Mouse (Mus musculus): Measurements from ENCODE around the gene Ccni. TPM values are rescaled to one million over a fixed set of nuclear protein-coding genes. Genes with fewer than 3 reads are reported as not detected.

Ccni gene
- polyA plus RNA-seq (2012): 131 and 135 TPM in 2 replicates

- no peak for TF ChIP-seq GATA1 (IDR thresholded peaks at IDR 0.05; ENCODE audit: low read length)
Measured at GRCm38 (mm10) chr5:93206109-93207005, at the start of gene Ccni, which contains the start of gene 2010109A12Rik. TSS of gene Ccni (minus strand) at chr5:93206495. TSS of gene 2010109A12Rik (plus strand) at chr5:93206518.

- no peak for TF ChIP-seq GATA1 (IDR thresholded peaks at IDR 0.05; ENCODE audit: low read length)
Measured at GRCm38 (mm10) chr5:93255759-93256265, 49.5 kb upstream of the Ccni start.

GRCm38 (mm10) chr5:93251001-93251760 is 44.9 kb upstream of the Ccni start:
- no peak for TF ChIP-seq GATA1 (IDR thresholded peaks at IDR 0.05; ENCODE audit: low read length)

GRCm38 (mm10) chr5:93249940-93250578 is 43.8 kb upstream of the Ccni start:
- TF ChIP-seq GATA1 (IDR thresholded peaks at IDR 0.05; ENCODE audit: low read length): no peak

- TF ChIP-seq GATA1 (IDR thresholded peaks at IDR 0.05; ENCODE audit: low read length): no peak
Measured at GRCm38 (mm10) chr5:93245280-93245679, 39.0 kb upstream of the Ccni start.

- TF ChIP-seq GATA1 (IDR thresholded peaks at IDR 0.05; ENCODE audit: low read length): peak; percentile 86
Measured at GRCm38 (mm10) chr5:93239590-93240544, 33.6 kb upstream of the Ccni start.

GRCm38 (mm10) chr5:93236541-93236940 is 30.2 kb upstream of the Ccni start:
- no peak for TF ChIP-seq GATA1 (IDR thresholded peaks at IDR 0.05; ENCODE audit: low read length)

GRCm38 (mm10) chr5:93235888-93236287 is 29.6 kb upstream of the Ccni start:
- no peak for TF ChIP-seq GATA1 (IDR thresholded peaks at IDR 0.05; ENCODE audit: low read length)

- TF ChIP-seq GATA1 (IDR thresholded peaks at IDR 0.05; ENCODE audit: low read length): no peak
Measured at GRCm38 (mm10) chr5:93234605-93235004, 28.3 kb upstream of the Ccni start.

GRCm38 (mm10) chr5:93234130-93234529 is 27.8 kb upstream of the Ccni start:
- no peak for TF ChIP-seq GATA1 (IDR thresholded peaks at IDR 0.05; ENCODE audit: low read length)

- TF ChIP-seq GATA1 (IDR thresholded peaks at IDR 0.05; ENCODE audit: low read length): no peak
Measured at GRCm38 (mm10) chr5:93232838-93233237, 26.5 kb upstream of the Ccni start.

- no peak for TF ChIP-seq GATA1 (IDR thresholded peaks at IDR 0.05; ENCODE audit: low read length)
Measured at GRCm38 (mm10) chr5:93231721-93232120, 25.4 kb upstream of the Ccni start.

GRCm38 (mm10) chr5:93229527-93229926 is 23.2 kb upstream of the Ccni start:
- TF ChIP-seq GATA1 (IDR thresholded peaks at IDR 0.05; ENCODE audit: low read length): no peak

GRCm38 (mm10) chr5:93227157-93227556 is 20.9 kb upstream of the Ccni start:
- no peak for TF ChIP-seq GATA1 (IDR thresholded peaks at IDR 0.05; ENCODE audit: low read length)
